Mouse (Mus musculus): ENCODE results near the gene Vmn1r189. TPM values are rescaled to one million over a fixed set of nuclear protein-coding genes. Genes with fewer than 3 reads are reported as not detected.
A peak's percentile ranks its signal among the peaks of the same experiment; 100 is the strongest.

Vmn1r189 gene
- total and polyA plus RNA-seq, 2 experiments from 2014 or later = not detected

DNA sequence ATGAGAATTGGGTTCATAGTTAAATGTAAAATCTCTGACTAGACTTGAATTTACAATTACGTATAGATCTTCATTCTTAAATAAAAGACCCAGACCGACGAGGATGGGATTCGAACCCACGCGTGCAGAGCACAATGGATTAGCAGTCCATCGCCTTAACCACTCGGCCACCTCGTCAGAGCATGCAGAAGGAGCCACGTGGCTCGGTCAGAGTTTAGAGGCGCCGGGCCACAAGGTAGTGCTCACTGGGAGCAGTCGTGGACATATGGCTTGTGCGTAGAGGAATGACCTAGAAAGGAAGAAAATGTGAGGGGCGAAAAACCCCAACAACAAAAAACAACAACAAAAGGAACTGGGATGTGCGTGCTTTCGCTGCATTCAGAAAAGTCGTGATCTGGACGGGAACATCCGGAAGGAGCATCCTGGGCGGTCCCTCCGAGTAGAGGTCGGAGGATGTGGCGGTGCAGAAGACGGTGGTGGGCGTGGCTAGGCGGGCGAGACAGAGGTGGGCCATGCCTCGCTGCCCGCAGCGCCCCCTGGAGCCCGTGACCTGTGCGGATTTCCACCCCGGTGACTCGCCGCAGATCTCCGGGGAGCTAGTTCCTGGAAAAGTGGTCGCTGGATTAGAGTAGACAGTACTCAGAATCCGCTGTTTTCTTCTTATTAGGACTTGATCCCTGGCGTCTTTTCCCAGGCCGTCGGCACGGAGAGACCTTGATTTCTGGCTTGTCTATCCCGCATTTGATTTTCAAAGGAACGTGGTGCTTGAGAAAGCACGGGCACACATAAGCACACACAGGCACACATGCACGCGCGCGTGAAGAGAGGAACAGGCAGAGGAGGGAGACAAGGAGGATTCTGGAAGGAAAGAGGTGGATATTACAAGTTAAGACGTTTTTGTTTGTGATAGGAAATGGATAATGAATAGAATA, 54.8 kb downstream of the Vmn1r189 start:
- Histone ChIP-seq H3K27ac (ENCODE audit: low read depth, low read length) (peak overlapping the region; percentile 89), H3K9ac (peak overlapping the region; percentile 72), H3K4me1 (ENCODE audit: insufficient read depth) (no peaks in the 10 kb centered on the region), H3K36me3 (ENCODE audit: insufficient read depth) (no peaks in the 10 kb centered on the region), H3K4me2 (ENCODE audit: low read depth) (peak overlapping the region; percentile 54), H3K9me3 (ENCODE audit: low read length) (no peaks in the 10 kb centered on the region), H3K27me3 (ENCODE audit: insufficient read depth, low read length) (no peaks in the 10 kb centered on the region), H3K4me3 (ENCODE audit: low read depth, low read length) (peak overlapping the region; percentile 58)
- ATAC-seq = peak; percentile 93
- TF ChIP-seq CTCF (IDR thresholded peaks at IDR 0.05; ENCODE audit: low read depth) = peak; percentile 84
- peak; percentile 92 for DNase-seq
- WGBS = under 1% methylated on average over 52 of the region's 52 CpGs

Small RNA genes within 50 kb of the gene (microRNA-seq; reads per million reads assigned to microRNA genes)
- 0 reads per million in 2 experiments for gene Gm26300

Other genes with a start within 250 kb of the Vmn1r189 start
- 20.7 and 21.6 TPM in 2 replicates for gene Zfp184, start 160.7 kb downstream of the Vmn1r189 start, total RNA-seq (2014; rRNA removed)
- gene Zfp184, start 160.7 kb downstream of the Vmn1r189 start, polyA plus RNA-seq (2015; fragmentation: Nextera tagmentation; extraction: Ambion mirVana) = 15.3 and 17.2 TPM in 2 replicates
- 0.38 TPM in 1 of 2 replicates, not detected in the other for gene Pom121l2, start 124.6 kb downstream of the Vmn1r189 start, total RNA-seq (2014; rRNA removed)
- not detected in 2 replicates for gene Pom121l2, start 124.6 kb downstream of the Vmn1r189 start, polyA plus RNA-seq (2015; fragmentation: Nextera tagmentation; extraction: Ambion mirVana)
- gene Prss16, start 96.1 kb downstream of the Vmn1r189 start, total RNA-seq (2014; rRNA removed) = not detected in 2 replicates
- gene Prss16, start 96.1 kb downstream of the Vmn1r189 start, polyA plus RNA-seq (2015; fragmentation: Nextera tagmentation; extraction: Ambion mirVana) = not detected in 2 replicates
- 9.2 and 47.2 TPM in 2 replicates for gene Hist1h2ah, start 70.3 kb downstream of the Vmn1r189 start, total RNA-seq (2014; rRNA removed)
- gene Hist1h2ah, start 70.3 kb downstream of the Vmn1r189 start, polyA plus RNA-seq (2015; fragmentation: Nextera tagmentation; extraction: Ambion mirVana) = 1.6 and 1.9 TPM in 2 replicates
- gene Hist1h2bk, start 70.0 kb downstream of the Vmn1r189 start, total RNA-seq (2014; rRNA removed) = 233 and 262 TPM in 2 replicates
- gene Hist1h2bk, start 70.0 kb downstream of the Vmn1r189 start, polyA plus RNA-seq (2015; fragmentation: Nextera tagmentation; extraction: Ambion mirVana) = 0.40 TPM in 1 of 2 replicates, not detected in the other
- 26.4 and 44.9 TPM in 2 replicates for gene Hist1h4i, start 64.5 kb downstream of the Vmn1r189 start, total RNA-seq (2014; rRNA removed)
- 4.2 and 5.8 TPM in 2 replicates for gene Hist1h4i, start 64.5 kb downstream of the Vmn1r189 start, polyA plus RNA-seq (2015; fragmentation: Nextera tagmentation; extraction: Ambion mirVana)
- gene Hist1h2ag, start 62.9 kb downstream of the Vmn1r189 start, total RNA-seq (2014; rRNA removed) = 193 and 206 TPM in 2 replicates
- 4.8 and 8.3 TPM in 2 replicates for gene Hist1h2ag, start 62.9 kb downstream of the Vmn1r189 start, polyA plus RNA-seq (2015; fragmentation: Nextera tagmentation; extraction: Ambion mirVana)
- 246 and 305 TPM in 2 replicates for gene Hist1h2bj, start 62.6 kb downstream of the Vmn1r189 start, total RNA-seq (2014; rRNA removed)
- gene Hist1h2bj, start 62.6 kb downstream of the Vmn1r189 start, polyA plus RNA-seq (2015; fragmentation: Nextera tagmentation; extraction: Ambion mirVana) = 1.6 and 3.7 TPM in 2 replicates
- not detected in 2 replicates for gene Vmn1r188, start 21.4 kb downstream of the Vmn1r189 start, total RNA-seq (2014; rRNA removed)
- not detected in 2 replicates for gene Vmn1r188, start 21.4 kb downstream of the Vmn1r189 start, polyA plus RNA-seq (2015; fragmentation: Nextera tagmentation; extraction: Ambion mirVana)
- not detected in 2 replicates for gene Vmn1r191, start 78.1 kb upstream of the Vmn1r189 start, total RNA-seq (2014; rRNA removed)
- gene Vmn1r191, start 78.1 kb upstream of the Vmn1r189 start, polyA plus RNA-seq (2015; fragmentation: Nextera tagmentation; extraction: Ambion mirVana) = not detected in 2 replicates
- gene Vmn1r192, start 85.3 kb upstream of the Vmn1r189 start, total RNA-seq (2014; rRNA removed) = not detected in 2 replicates
- not detected in 2 replicates for gene Vmn1r192, start 85.3 kb upstream of the Vmn1r189 start, polyA plus RNA-seq (2015; fragmentation: Nextera tagmentation; extraction: Ambion mirVana)
- not detected in 2 replicates for gene Vmn1r193, start 117.3 kb upstream of the Vmn1r189 start, total RNA-seq (2014; rRNA removed)
- gene Vmn1r193, start 117.3 kb upstream of the Vmn1r189 start, polyA plus RNA-seq (2015; fragmentation: Nextera tagmentation; extraction: Ambion mirVana) = not detected in 2 replicates
- not detected in 2 replicates for gene Vmn1r194, start 138.4 kb upstream of the Vmn1r189 start, total RNA-seq (2014; rRNA removed)
- not detected in 2 replicates for gene Vmn1r194, start 138.4 kb upstream of the Vmn1r189 start, polyA plus RNA-seq (2015; fragmentation: Nextera tagmentation; extraction: Ambion mirVana)
- not detected in 2 replicates for gene Vmn1r195, start 164.7 kb upstream of the Vmn1r189 start, total RNA-seq (2014; rRNA removed)
- not detected in 2 replicates for gene Vmn1r195, start 164.7 kb upstream of the Vmn1r189 start, polyA plus RNA-seq (2015; fragmentation: Nextera tagmentation; extraction: Ambion mirVana)
- not detected in 2 replicates for gene Vmn1r196, start 184.1 kb upstream of the Vmn1r189 start, total RNA-seq (2014; rRNA removed)
- gene Vmn1r196, start 184.1 kb upstream of the Vmn1r189 start, polyA plus RNA-seq (2015; fragmentation: Nextera tagmentation; extraction: Ambion mirVana) = not detected in 2 replicates
- gene Vmn1r197, start 218.8 kb upstream of the Vmn1r189 start, total RNA-seq (2014; rRNA removed) = not detected in 2 replicates
- gene Vmn1r197, start 218.8 kb upstream of the Vmn1r189 start, polyA plus RNA-seq (2015; fragmentation: Nextera tagmentation; extraction: Ambion mirVana) = not detected in 2 replicates
- gene Vmn1r198, start 244.5 kb upstream of the Vmn1r189 start, total RNA-seq (2014; rRNA removed) = not detected in 2 replicates
- not detected in 2 replicates for gene Vmn1r198, start 244.5 kb upstream of the Vmn1r189 start, polyA plus RNA-seq (2015; fragmentation: Nextera tagmentation; extraction: Ambion mirVana)